Mouse (Mus musculus): ENCODE measurements around the gene Atrip. TPM values are rescaled to one million over a fixed set of nuclear protein-coding genes. Genes with fewer than 3 reads are reported as not detected.

The Atrip gene
- polyA plus RNA-seq, 1 experiment = 10.7 TPM

DNA sequence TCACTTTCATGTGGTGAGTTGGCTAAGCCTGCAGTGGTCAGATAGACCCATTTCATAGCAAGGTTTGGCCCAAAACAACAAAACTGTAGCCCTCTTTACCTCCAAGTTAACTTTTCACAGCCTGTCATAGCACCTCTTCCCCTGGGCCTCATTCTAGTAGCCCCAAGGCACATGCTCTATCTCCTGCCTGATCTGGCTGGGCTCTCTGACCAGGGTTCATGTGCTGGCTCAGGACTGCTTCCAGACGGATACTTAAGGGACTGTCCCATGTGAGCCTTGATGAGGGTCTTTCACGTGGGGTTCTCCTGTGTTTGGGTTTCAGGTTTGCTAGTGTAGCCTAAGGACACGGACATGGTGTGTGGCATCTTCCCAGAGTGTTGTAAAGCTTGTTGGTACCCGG, 34.2 kb downstream of the Atrip start:
- Histone ChIP-seq H3K27ac (ENCODE audit: insufficient read depth, low read depth, low read length) (no peak overlapping the region), H3K36me3 (ENCODE audit: control insufficient read depth, insufficient read depth, low read length) (0 out of 2 replicates have a peak, but pooled peaks cover 1% of the 10 kb centered on the region), H3K4me3 (ENCODE audit: low read depth, low read length) (peak overlapping the region; percentile 92), H3K4me1 (ENCODE audit: control insufficient read depth, insufficient read depth, insufficient read length, low read length) (peaks cover 11% of the 10 kb centered on the region; the same call in 1 of the 2 replicates), H3K27me3 (ENCODE audit: control insufficient read depth, insufficient read depth, low read length) (no peaks in the 10 kb centered on the region)
- WGBS = 66% methylated on average over 4 of the region's 4 CpGs
- TF ChIP-seq CTCF (IDR thresholded peaks at IDR 0.05; ENCODE audit: extremely low read depth, insufficient read length, insufficient replicate concordance, low read depth, low read length) (no peak), POLR2A (IDR thresholded peaks at IDR 0.05; ENCODE audit: low read depth, low read length) (no peak)

DNA sequence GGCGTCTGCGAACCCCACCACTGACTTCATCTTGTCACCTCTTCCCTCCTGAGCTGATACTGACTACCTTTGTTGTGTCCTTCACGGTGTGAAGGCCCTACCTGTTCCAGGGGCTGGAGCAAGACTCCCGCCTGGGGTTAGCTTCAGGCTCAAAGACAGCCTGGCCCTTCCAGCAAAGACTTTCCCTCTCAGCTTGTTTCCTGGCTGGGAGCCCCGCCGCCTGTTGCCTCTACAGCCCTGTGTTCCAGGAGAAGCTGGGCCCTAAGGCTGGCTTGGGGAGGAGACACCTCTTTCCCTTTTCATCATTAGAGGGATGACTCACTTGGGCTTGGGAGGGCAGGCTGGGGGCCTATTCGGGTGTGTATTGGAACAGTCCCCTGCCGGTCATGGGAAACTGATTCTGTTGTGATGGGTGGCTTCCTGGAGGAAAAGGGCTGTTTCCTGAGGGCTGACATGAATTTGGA, 35.0 kb downstream of the Atrip start:
- 18% methylated on average over 8 of the region's 8 CpGs for WGBS
- no peak for TF ChIP-seq POLR2A (IDR thresholded peaks at IDR 0.05; ENCODE audit: low read depth, low read length)
- Histone ChIP-seq H3K4me3 (ENCODE audit: low read depth, low read length) (peak overlapping the region; percentile 92), H3K27ac (ENCODE audit: insufficient read depth, low read depth, low read length) (peak overlapping the region; percentile 73), H3K36me3 (ENCODE audit: control insufficient read depth, insufficient read depth, low read length) (0 out of 2 replicates have a peak, but pooled peaks cover 1% of the 10 kb centered on the region), H3K4me1 (ENCODE audit: control insufficient read depth, insufficient read depth, insufficient read length, low read length) (peaks cover 11% of the 10 kb centered on the region; the same call in 1 of the 2 replicates), H3K27me3 (ENCODE audit: control insufficient read depth, insufficient read depth, low read length) (no peaks in the 10 kb centered on the region)

DNA sequence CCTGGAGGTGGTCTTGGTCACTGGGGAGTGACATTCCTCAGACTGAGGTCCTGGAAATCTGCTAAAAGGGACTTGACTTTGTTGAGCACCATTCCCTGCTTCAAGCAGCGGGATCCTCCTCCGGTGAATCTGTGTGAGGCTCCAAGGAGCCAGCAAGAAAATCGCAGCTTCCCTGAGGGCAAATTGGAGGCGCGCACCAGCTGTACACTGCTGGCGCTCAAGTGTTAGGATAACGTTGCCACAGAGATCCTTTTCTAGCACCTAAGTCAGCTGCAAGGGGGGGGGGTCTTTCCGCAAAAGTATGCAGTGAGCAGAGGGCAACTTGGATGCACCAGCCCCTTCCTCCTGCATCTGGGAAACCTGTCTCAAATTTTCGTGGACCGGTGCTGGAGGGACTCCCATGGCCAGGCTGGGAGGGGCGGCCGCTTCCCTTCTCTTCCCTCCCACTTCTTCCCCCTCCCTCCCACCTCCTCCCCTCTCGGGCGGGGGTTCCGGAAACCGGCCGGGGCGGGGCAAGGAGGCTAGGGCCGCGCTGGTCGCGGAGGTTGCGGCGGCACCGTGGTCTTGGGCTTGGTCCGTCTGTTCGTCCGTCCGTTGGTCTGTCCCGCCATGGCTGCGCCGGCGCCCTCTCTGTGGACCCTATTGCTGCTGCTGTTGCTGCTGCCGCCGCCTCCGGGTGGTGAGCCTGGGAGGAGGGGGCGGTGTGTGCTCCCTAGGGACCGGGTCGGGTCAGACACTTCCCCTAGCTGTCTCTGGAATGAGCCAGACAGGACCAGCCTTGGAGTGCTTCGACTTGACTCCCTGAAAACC, 35.6 kb downstream of the Atrip start, which contains the start of gene Shisa5:
TSS of gene Shisa5 (plus strand) at position 480 of the 810 bp plus-strand sequence.
- peak within 1 kb of the TSS; percentile 73 for H3K27ac ChIP-seq (ENCODE audit: insufficient read depth, low read depth, low read length)
- H3K36me3 ChIP-seq (ENCODE audit: control insufficient read depth, insufficient read depth, low read length) = 0 out of 2 replicates have a peak, but pooled peaks cover 1% of the 10 kb centered on the region
- H3K4me1 ChIP-seq (ENCODE audit: control insufficient read depth, insufficient read depth, insufficient read length, low read length) = peaks cover 11% of the 10 kb centered on the region; the same call in 1 of the 2 replicates
- H3K4me3 ChIP-seq (ENCODE audit: low read depth, low read length) = peak within 1 kb of the TSS; percentile 92
- peak; percentile 55; the same call in 1 of the 2 replicates for TF ChIP-seq POLR2A (IDR thresholded peaks at IDR 0.05; ENCODE audit: low read depth, low read length)
- TF ChIP-seq CTCF (IDR thresholded peaks at IDR 0.05; ENCODE audit: extremely low read depth, insufficient read length, insufficient replicate concordance, low read depth, low read length) = no peak
- H3K27me3 ChIP-seq (ENCODE audit: control insufficient read depth, insufficient read depth, low read length) = no peaks in the 10 kb centered on the region
- under 1% methylated on average over 40 of the region's 40 CpGs for WGBS

DNA sequence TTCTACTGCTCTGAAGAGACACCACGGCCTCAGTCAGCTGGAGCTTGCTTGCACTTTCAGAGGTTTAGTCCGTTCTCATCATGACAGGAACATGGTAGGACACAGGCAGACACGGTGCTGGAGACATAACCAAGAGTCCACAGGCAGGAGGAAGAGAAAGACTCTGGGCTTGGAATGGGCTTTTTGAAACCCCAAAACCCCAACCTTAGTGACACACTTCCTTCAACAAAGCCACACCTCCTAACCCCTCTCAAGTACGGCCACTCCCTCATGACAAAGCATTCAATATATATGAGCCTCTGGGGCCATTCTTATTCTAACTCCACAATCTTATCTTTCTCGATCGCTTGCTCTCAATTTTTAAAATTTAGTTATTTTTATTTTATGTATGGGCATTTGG, 41.5 kb downstream of the Atrip start:
- H3K27ac ChIP-seq (ENCODE audit: insufficient read depth, low read depth, low read length) = no peak overlapping the region
- H3K36me3 ChIP-seq (ENCODE audit: control insufficient read depth, insufficient read depth, low read length) = peaks cover 21% of the 10 kb centered on the region
- H3K4me3 ChIP-seq (ENCODE audit: low read depth, low read length) = no peak overlapping the region
- H3K27me3 ChIP-seq (ENCODE audit: control insufficient read depth, insufficient read depth, low read length) = no peaks in the 10 kb centered on the region
- 71% methylated on average over 6 of the region's 6 CpGs for WGBS
- no peak for TF ChIP-seq POLR2A (IDR thresholded peaks at IDR 0.05; ENCODE audit: low read depth, low read length)
- TF ChIP-seq CTCF (IDR thresholded peaks at IDR 0.05; ENCODE audit: extremely low read depth, insufficient read length, insufficient replicate concordance, low read depth, low read length) = no peak
- H3K4me1 ChIP-seq (ENCODE audit: control insufficient read depth, insufficient read depth, insufficient read length, low read length) = peaks cover 8% of the 10 kb centered on the region

DNA sequence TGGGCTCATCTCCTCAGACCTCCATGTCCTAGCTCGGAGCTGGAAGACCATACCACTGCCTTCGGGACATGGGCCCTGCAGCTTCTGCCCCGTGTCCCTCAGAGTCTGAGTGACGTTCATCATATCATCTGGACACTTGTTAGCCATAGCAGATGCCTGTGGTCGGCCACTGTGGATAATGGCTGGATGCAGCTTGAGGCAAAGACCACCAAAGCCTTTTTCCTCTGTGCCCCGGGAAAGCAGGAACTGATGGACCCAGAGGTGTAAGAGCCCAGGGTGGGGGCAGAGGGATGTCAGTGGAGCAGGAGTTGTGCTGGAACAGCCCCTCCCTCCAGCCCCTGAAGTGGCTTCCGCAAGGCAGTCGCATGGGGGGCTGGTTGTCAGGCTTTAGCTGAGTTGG, 42.2 kb downstream of the Atrip start:
- Histone ChIP-seq H3K36me3 (ENCODE audit: control insufficient read depth, insufficient read depth, low read length) (peaks cover 24% of the 10 kb centered on the region), H3K4me1 (ENCODE audit: control insufficient read depth, insufficient read depth, insufficient read length, low read length) (peaks cover 8% of the 10 kb centered on the region)
- no peak for TF ChIP-seq CTCF (IDR thresholded peaks at IDR 0.05; ENCODE audit: extremely low read depth, insufficient read length, insufficient replicate concordance, low read depth, low read length)
- TF ChIP-seq POLR2A (IDR thresholded peaks at IDR 0.05; ENCODE audit: low read depth, low read length) = 0 out of 2 replicates have a peak, but pooled peaks have one; percentile 9

DNA sequence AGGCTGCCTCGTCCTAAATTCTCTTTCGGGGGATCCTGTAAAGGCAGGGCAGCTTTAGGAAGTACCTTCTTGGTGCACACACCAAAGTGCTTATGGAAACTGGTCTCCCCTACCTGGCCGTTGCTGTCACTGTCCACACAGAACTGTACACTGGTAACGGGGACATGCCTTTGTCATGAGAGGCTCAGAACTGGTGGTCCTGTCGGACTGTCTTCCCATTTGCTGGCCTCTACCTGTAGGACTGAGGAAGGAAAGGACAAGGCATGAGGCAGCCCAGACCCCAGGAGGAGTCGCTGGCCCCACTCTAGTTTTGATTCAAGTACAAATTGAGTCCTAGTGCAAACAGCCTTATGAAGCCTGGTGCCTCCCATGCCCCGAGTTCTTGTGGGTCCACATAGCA, 42.9 kb downstream of the Atrip start:
- 95% methylated on average over 7 of the region's 7 CpGs for WGBS
- H3K27ac ChIP-seq (ENCODE audit: insufficient read depth, low read depth, low read length) = no peak overlapping the region
- H3K4me1 ChIP-seq (ENCODE audit: control insufficient read depth, insufficient read depth, insufficient read length, low read length) = peaks cover 8% of the 10 kb centered on the region
- no peak overlapping the region for H3K4me3 ChIP-seq (ENCODE audit: low read depth, low read length)
- TF ChIP-seq CTCF (IDR thresholded peaks at IDR 0.05; ENCODE audit: extremely low read depth, insufficient read length, insufficient replicate concordance, low read depth, low read length) = no peak
- no peak for TF ChIP-seq POLR2A (IDR thresholded peaks at IDR 0.05; ENCODE audit: low read depth, low read length)
- peaks cover 24% of the 10 kb centered on the region for H3K36me3 ChIP-seq (ENCODE audit: control insufficient read depth, insufficient read depth, low read length)
- no peaks in the 10 kb centered on the region for H3K27me3 ChIP-seq (ENCODE audit: control insufficient read depth, insufficient read depth, low read length)

More for the DNA sequence above, 42.2 kb downstream of the Atrip start:
- 88% methylated on average over 8 of the region's 8 CpGs for WGBS
- H3K4me3 ChIP-seq (ENCODE audit: low read depth, low read length) = no peak overlapping the region
- no peaks in the 10 kb centered on the region for H3K27me3 ChIP-seq (ENCODE audit: control insufficient read depth, insufficient read depth, low read length)
- H3K27ac ChIP-seq (ENCODE audit: insufficient read depth, low read depth, low read length) = no peak overlapping the region

DNA sequence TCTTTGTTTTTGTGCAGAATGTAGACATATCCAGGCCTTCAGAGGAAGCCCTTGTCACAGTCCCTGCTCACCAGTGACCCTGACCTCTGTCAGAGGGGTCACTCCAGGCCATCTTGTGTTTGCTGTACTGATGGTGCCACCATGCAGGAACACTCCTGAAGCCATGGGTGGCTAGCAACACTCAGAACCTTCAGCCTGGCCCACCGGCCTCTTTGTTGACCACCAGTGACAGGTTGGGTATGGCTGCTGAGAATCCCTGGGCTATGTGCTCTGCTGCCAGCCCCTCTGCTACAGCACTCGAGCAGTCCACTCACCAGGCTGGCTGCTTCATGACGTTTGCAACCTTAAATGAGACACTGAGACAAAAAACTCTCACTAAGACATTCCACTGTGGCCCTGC, 43.6 kb downstream of the Atrip start:
- Histone ChIP-seq H3K4me1 (ENCODE audit: control insufficient read depth, insufficient read depth, insufficient read length, low read length) (peaks cover 8% of the 10 kb centered on the region), H3K27me3 (ENCODE audit: control insufficient read depth, insufficient read depth, low read length) (no peaks in the 10 kb centered on the region), H3K27ac (ENCODE audit: insufficient read depth, low read depth, low read length) (no peak overlapping the region), H3K36me3 (ENCODE audit: control insufficient read depth, insufficient read depth, low read length) (peaks cover 29% of the 10 kb centered on the region), H3K4me3 (ENCODE audit: low read depth, low read length) (no peak overlapping the region)
- TF ChIP-seq POLR2A (IDR thresholded peaks at IDR 0.05; ENCODE audit: low read depth, low read length) (no peak), CTCF (IDR thresholded peaks at IDR 0.05; ENCODE audit: extremely low read depth, insufficient read length, insufficient replicate concordance, low read depth, low read length) (no peak)
- WGBS = 85% methylated on average over 3 of the region's 3 CpGs
